30 mouse cellular contexts compared by ENCODE assay signal in the genomic region with DNA sequence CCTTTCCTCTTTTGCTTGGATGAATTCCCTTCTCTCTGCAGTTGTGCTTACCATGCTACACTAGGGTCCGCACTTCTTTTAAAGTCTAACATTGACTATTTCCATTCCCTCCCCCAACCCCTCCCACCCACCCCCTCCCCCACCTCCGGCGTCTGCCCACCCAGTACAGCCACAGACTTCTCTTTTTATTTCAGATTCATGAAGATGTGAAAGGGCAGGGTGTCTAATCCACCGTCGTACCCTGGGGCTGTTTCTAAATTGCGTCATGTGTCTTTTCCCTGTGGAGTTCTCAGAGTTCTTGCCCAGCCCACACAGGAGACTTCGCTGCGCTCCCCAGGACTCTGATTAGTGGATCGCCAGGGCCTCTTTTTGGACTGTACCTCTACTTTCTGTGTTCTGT. TPM values are rescaled to one million over a fixed set of nuclear protein-coding genes. Genes with fewer than 3 reads are reported as not detected.
"Had no signal": no experiment of that assay in that cellular context is flagged by ENCODE, and none has a peak within 500 bp of the region (broad histone marks: within the 10 kb centered on the region; RNA-seq: fewer than 3 reads in every experiment).

No protein-coding gene starts in this region.

- H3K9ac ChIP-seq: heart, embryonic 13.5 days; heart, embryonic 15.5 days; hindbrain, embryonic 12.5 days; hindbrain, embryonic 14.5 days; intestine, embryonic 15.5 days; limb, embryonic 12.5 days; liver, embryonic 13.5 days; liver, embryonic 15.5 days had no signal

- H3K27me3 ChIP-seq: heart, embryonic 13.5 days; heart, embryonic 15.5 days; hindbrain, embryonic 12.5 days; intestine, embryonic 15.5 days; limb, embryonic 12.5 days; liver, embryonic 13.5 days had no signal

- H3K4me3 ChIP-seq: gastrocnemius, adult 2 months; heart, adult 2 months; heart, embryonic 13.5 days; heart, embryonic 15.5 days; hindbrain, embryonic 10.5 days; hindbrain, embryonic 12.5 days; intestine, embryonic 15.5 days; layer of hippocampus, adult 2 months; left cerebral cortex, adult 2 months; limb, embryonic 10.5 days; limb, embryonic 12.5 days; liver, embryonic 13.5 days; liver, embryonic 15.5 days had no signal

- H3K4me2 ChIP-seq: heart, embryonic 13.5 days; heart, embryonic 15.5 days; hindbrain, embryonic 12.5 days; hindbrain, embryonic 14.5 days; intestine, embryonic 15.5 days; limb, embryonic 12.5 days; liver, embryonic 11.5 days; liver, embryonic 13.5 days; liver, embryonic 15.5 days had no signal

- DNase-seq: gastrocnemius, adult 2 months; gastrocnemius, postnatal 10 days; gastrocnemius, postnatal 25 days; heart, adult 2 months; heart, postnatal 14 days; heart, postnatal 4 days; kidney, adult 18-20 months; kidney, adult 8-10 months; kidney, postnatal 10 days; kidney, postnatal 25 days; kidney, postnatal 4 days; liver; liver, embryonic 13.5 days had no signal

- H3K9me3 ChIP-seq: heart, embryonic 13.5 days; heart, embryonic 15.5 days; hindbrain, embryonic 10.5 days; hindbrain, embryonic 12.5 days; intestine, embryonic 15.5 days; limb, embryonic 10.5 days; limb, embryonic 12.5 days; liver, embryonic 13.5 days; liver, embryonic 15.5 days had no signal

- H3K27ac ChIP-seq: gastrocnemius, adult 2 months; heart, adult 2 months; heart, embryonic 13.5 days; heart, embryonic 15.5 days; hindbrain, embryonic 10.5 days; hindbrain, embryonic 12.5 days; hindbrain, embryonic 14.5 days; intestine, embryonic 15.5 days; layer of hippocampus, adult 2 months; left cerebral cortex, adult 2 months; limb, embryonic 10.5 days; limb, embryonic 12.5 days; liver, embryonic 13.5 days; liver, embryonic 15.5 days had no signal

- ATAC-seq: hindbrain, embryonic 16.5 days; inflammation-experienced regulatory T-cells, adult 6 months; intestine, embryonic 15.5 days; intestine, postnatal 0 days had no signal

- H3K4me1 ChIP-seq: heart, embryonic 13.5 days; heart, embryonic 15.5 days; hindbrain, embryonic 10.5 days; hindbrain, embryonic 12.5 days; intestine, embryonic 15.5 days; limb, embryonic 10.5 days; limb, embryonic 12.5 days; liver, embryonic 13.5 days; liver, embryonic 15.5 days had no signal

- H3K36me3 ChIP-seq: heart, embryonic 13.5 days; heart, embryonic 15.5 days; hindbrain, embryonic 10.5 days; hindbrain, embryonic 12.5 days; intestine, embryonic 15.5 days; limb, embryonic 10.5 days; limb, embryonic 12.5 days; liver, embryonic 13.5 days; liver, embryonic 15.5 days had no signal

RNA-seq across cellular contexts. Expression of gene Gm20721, which starts 46.0 kb away (rescaled TPM):
- polyA plus RNA-seq: heart, adult 2 months; inflammation-experienced regulatory T-cells, adult 6 months had no signal

RNA-seq across cellular contexts. Expression of gene Tubb1, which starts 57.9 kb away (rescaled TPM):
- total RNA-seq: gastrocnemius, adult 2 months; layer of hippocampus, adult 2 months; layer of hippocampus, postnatal 10 days; layer of hippocampus, postnatal 25 days; left cerebral cortex, adult 2 months had no signal
- polyA plus RNA-seq: intestine, postnatal 0 days had no signal
